Mouse (Mus musculus) brain, adult 2 months (tissue): ENCODE measurements around the gene Sugct.

Experiments
- DNase-seq: peaks from one replicate; pipeline ENCODE4 v3.0.0; 2011; ENCODE audit warnings: low read depth, low spot score

Gene Sugct

GRCm38 (mm10) chr13:17038341-17038740, 657.0 kb downstream of the Sugct start:
- no peak for DNase-seq

- no peak for DNase-seq
Observed at GRCm38 (mm10) chr13:17037899-17038298, 657.5 kb downstream of the Sugct start.

GRCm38 (mm10) chr13:17030761-17031160, 664.6 kb downstream of the Sugct start:
- DNase-seq = no peak

- peak; percentile 79 for DNase-seq
Observed at GRCm38 (mm10) chr13:17028595-17028994, 666.8 kb downstream of the Sugct start.

- DNase-seq = no peak
Observed at GRCm38 (mm10) chr13:17027846-17028529, 667.4 kb downstream of the Sugct start.

- no peak for DNase-seq
Observed at GRCm38 (mm10) chr13:17027001-17027400, 668.4 kb downstream of the Sugct start.

DNA sequence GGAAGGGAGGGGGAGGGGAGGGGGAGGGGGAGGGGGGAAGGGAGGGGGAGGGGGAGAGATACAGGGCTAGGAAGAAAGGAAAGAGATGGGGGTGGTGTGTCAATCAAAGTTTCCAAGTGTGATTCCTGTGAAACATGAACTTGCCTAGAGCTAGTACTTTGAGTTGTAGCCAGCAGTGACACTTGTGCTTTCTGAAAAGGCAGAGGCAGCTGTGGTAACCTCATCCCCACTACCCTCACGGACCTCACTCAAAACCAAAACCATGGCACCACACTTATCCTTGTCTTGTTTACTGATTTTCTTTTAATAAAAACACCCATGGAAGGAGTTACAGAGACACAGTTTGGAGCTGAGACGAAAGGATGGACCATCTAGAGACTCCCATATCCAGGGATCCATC, 698.9 kb downstream of the Sugct start:
- DNase-seq = no peak

- no peak for DNase-seq
Observed at GRCm38 (mm10) chr13:16995321-16995720, 700.0 kb downstream of the Sugct start.

- DNase-seq = peak; percentile 89
Observed at GRCm38 (mm10) chr13:16977743-16978142, 717.6 kb downstream of the Sugct start.

DNA sequence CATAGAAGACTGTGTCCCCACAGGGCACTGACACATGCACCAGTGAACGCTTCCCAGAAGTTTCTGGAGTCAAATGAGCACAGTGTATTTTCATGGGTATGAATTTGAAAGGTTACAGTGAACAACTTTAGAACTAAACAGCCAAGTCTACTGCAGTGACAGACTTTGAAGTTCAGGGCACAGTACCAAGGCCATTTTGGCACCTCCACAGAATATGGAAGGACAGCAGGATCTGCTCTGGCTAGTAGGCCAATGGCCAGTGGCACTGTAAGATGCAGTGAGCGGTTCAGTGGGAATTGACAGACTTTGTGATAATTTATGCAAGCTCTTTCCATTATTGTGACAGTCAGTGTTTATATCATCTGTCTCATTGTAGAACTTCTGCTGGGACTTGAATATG, 724.1 kb downstream of the Sugct start:
- peak; percentile 4 for DNase-seq

DNA sequence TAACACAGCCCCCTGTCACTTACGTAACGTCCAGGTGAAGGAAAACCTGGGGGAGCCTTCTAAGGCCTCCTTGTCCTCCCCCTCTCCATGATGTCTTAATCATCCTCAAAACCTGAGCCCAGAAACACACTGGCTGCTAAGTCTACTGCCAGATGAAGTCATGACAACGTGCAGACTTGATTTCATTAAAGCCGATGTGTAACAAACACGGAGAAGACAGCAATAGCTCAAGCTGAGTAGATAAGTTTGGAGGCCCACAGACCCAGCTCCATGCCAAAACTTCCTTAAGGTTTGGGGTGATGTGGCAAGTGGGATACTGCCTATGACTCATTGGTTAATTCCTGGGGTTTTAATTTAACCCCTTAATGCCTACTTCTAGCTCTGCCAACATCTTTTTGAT, 726.4 kb downstream of the Sugct start:
- peak; percentile 43 for DNase-seq

GRCm38 (mm10) chr13:16964823-16965475, 730.4 kb downstream of the Sugct start:
- DNase-seq = peak; percentile 19

DNA sequence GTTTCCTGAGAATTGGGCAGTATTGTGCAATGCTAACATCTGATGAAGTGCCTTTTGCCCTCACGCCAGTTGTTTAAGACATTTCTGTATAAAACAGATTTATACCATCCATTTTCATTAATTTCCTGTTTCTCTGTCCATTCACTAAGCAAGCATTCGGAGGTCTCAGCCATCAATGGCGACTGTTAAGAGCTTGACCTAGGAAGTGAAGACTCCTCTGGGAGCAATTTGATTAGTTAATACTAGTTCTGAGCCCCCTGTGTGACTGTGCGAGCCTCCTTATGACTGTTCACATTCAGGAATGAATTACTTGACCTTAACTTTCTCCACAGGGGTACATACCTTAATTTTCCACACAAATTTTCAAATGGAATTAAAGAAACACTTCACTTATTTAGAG, 743.3 kb downstream of the Sugct start:
- no peak for DNase-seq

DNA sequence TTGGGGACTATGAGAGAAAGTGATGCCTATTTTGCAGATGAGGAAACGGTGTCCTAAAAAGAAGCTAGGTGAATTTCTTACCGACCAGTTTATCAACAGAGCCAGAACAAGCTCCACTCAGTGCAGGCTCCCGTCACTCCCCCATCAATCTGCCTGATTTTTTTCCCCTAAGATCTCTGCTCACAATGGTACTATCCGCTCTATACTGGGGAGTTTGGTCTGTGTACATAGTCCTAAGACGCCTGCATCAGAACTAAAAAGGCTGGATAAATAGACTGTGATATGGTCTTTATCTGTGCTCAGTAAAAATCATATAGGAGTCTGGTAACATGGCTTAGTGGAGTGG, 755.9 kb downstream of the Sugct start:
- DNase-seq = no peak

DNA sequence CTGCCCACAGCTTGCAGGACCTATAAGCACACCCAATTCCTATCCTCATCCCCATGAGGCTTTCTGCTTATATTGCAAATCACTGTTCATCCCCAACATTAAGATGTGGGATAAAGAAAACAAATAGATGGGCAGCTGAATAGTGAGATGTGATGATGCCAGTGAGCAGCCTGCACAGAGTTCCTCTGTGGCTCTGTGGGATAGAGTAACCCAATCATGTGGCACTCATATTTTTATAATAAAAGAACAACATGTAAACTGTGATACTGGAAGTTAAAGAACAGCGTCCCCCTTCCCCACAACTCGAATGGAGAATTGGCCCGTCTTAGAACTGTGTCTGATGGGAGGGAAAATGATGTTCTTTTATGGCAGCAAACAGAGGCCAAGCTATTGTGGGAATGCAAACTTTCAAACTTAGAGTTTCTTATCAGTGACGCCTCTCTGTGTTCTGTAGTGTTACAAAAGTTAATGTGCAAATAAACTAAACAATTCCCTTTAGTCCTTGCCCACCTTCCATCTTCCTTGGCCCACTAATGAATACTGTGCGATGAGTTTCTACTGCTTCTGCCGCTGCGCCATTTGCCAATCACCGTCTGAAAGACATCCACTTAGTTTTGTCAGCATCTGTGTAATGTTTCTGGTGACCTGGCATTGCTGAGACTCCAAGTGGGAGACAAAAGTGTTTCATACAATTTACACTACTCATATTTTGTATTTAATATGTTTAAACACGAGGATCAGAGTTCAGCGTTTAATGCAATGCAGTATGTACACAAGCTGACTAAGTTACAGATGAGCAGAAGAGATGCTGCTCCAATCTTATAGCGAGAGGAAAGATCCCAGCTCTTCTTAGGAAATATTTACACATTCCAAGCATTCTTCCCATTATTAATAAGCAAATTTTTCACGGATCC, 756.5 kb downstream of the Sugct start:
- DNase-seq = no peak

GRCm38 (mm10) chr13:16937422-16938202, 757.7 kb downstream of the Sugct start:
- DNase-seq = peak; percentile 32

DNA sequence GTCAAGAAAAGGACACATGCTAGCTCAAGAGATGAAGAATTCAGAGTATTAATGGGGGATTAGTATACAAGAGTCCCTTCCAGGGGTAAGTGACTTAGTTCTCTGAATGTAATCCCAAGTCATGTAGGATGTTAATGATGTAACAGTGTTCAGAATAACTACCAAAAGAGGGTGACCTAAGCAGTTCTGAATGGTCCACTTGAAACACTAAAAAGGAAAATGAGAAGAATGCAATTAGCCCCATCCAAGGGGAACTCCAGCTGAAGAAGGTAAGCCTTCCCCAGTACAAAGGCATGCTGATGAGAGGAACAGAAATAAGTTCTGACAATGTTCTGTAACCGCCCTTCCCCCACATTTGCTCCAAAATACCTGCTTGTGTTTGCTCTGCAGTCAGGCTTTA, 760.3 kb downstream of the Sugct start:
- no peak for DNase-seq

DNA sequence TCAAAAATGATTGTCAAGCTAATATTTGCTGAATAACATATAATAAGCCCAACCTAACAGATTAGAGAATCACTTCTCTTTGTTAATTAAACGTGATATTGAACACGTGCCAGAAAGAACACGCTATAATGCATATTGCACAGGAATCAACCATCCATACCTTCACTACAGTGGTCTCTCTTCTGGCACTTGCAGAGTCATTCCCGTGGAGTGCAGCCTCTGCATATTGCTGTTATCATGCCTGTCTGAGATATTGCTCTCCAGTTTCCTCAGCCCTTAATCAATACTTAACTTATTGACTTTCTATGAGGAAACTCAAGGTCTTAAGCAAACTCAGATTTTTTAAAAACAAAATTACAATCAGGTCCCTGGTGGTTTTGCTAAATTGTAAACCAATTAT, 761.8 kb downstream of the Sugct start:
- no peak for DNase-seq

GRCm38 (mm10) chr13:16921305-16921704, 774.0 kb downstream of the Sugct start:
- DNase-seq = peak; percentile 14

GRCm38 (mm10) chr13:16915697-16916096, 779.7 kb downstream of the Sugct start:
- no peak for DNase-seq

GRCm38 (mm10) chr13:16912214-16912613, 783.1 kb downstream of the Sugct start:
- DNase-seq = no peak

DNA sequence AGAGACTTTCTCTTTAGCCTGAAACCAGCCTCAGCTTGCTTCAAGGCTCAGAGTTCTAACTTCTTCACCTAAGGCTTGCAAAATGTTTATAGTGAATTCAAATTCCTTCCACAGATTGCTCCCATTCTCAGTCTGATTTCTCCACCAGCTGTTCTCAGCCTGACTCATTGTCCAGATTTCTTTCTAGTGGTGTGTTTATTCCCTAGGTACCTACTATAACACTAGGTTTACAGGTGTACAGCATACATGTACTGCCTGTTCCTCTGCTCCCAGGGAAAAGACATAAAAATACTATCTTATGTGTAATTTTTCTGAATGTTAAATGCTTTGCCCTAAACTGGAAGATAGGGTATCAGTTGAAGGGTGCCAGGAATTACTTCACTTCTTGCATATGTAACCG, 788.4 kb downstream of the Sugct start:
- DNase-seq = peak; percentile 2
